Mouse (Mus musculus) ovary, adult 10 weeks (tissue): ENCODE measurements around the gene Tmem267. TPM values are rescaled to one million over a fixed set of nuclear protein-coding genes. Genes with fewer than 3 reads are reported as not detected.

Experiments
- polyA plus RNA-seq: library from polyadenylated mRNA; stranded (reverse); fragments of 350-450 nt; fragmentation: Illumina TruSeq; extraction: RNeasy Lipid Tissue Mini Kit (QIAGEN cat#74804); gene quantifications from one replicate; pipeline ENCODE4 v1.2.3, GENCODE M21; 2014

Gene Tmem267
- polyA plus RNA-seq = 74.3 TPM

GRCm38 (mm10) chr13:119487880-119488580 is at the start of gene Tmem267, which contains the start of gene 3110070M22Rik:
Gene Tmem267, plus strand, starts transcription at chr13:119488039.
Gene 3110070M22Rik, minus strand, starts transcription at chr13:119488383.

GRCm38 (mm10) chr13:119462596-119463560 is 25.0 kb upstream of the Tmem267 start, which contains the start of gene 4833420G17Rik:
Gene 4833420G17Rik, plus strand, starts transcription at chr13:119462768.

GRCm38 (mm10) chr13:119623634-119624033 is 135.8 kb downstream of the Tmem267 start, which contains the start of gene Ccl28:
Gene Ccl28, plus strand, starts transcription at chr13:119623819.

Other genes starting within 250 kb of the Tmem267 start
- 519 TPM for gene Paip1, start 59.4 kb upstream of the Tmem267 start, polyA plus RNA-seq
- gene 4833420G17Rik, start 25.3 kb upstream of the Tmem267 start, polyA plus RNA-seq = 64.3 TPM
- not detected for gene 3110070M22Rik, start 344 bp downstream of the Tmem267 start, polyA plus RNA-seq
- gene Ccl28, start 135.8 kb downstream of the Tmem267 start, polyA plus RNA-seq = 4.6 TPM
- gene Hmgcs1, start 202.3 kb downstream of the Tmem267 start, polyA plus RNA-seq = 362 TPM